Mouse (Mus musculus): ENCODE measurements around the gene Csrnp3. TPM values are rescaled to one million over a fixed set of nuclear protein-coding genes. Genes with fewer than 3 reads are reported as not detected.
"Not testable (repeated sequence)": the region's sequence is repeated elsewhere in the genome, so short reads cannot be mapped to it uniquely, and the experiment has no call there.

The Csrnp3 gene
- total RNA-seq (2021) = 10 to 100 TPM; 72.7 to 82.4 TPM

DNA sequence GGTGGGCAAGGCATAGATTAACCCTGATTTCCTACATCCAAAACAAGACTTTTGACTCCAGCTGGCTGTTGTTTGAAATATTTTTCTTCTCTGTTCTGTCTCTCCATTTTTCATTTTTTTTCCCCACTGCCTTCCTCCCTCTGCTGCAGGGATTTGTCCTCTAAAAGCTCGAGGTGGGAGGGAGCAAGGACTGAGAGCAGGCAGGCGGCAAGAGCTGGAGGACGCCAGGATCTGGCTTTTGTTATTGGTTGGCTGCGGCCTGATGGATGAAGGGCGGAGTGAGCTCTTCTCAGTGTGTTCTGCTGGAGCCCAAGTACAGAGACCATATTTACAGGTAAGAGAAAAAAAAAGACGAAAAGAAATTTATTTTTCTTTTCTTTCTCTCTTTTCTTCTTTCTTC is at the start of gene Csrnp3:
Gene Csrnp3 (plus strand): TSS at position 217 of the 400 bp plus-strand sequence.
- peak in 1 of 2 experiments; percentile 59 for DNase-seq (ENCODE audit: extremely low spot score in 1 of 2, low spot score in 1 of 2)

GRCm38 (mm10) chr2:65801054-65801709 is 44.4 kb upstream of the Csrnp3 start:
- no peak for DNase-seq (ENCODE audit: extremely low spot score in 1 of 2, low spot score in 1 of 2)

- DNase-seq (ENCODE audit: extremely low spot score in 1 of 2, low spot score in 1 of 2) = no peak
Observed at GRCm38 (mm10) chr2:65806556-65806955, 39.0 kb upstream of the Csrnp3 start.

DNA sequence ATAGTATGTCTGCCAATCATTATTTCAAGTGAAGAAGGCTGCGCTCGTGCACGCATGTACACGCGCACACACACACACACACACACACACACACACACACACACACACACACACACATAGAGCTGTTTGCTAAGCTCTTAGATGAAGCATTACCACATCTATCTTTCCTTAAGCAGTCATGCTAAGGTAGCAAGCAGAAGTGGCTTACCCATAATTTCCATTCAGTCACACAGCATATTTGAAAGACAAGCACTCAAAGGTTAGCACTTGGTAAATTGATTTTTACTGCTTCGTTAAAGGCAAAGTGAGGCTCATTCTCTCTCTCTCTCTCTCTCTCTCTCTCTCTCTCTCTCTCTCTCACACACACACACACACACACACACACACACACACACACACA is 34.4 kb upstream of the Csrnp3 start:
- DNase-seq (ENCODE audit: extremely low spot score in 1 of 2, low spot score in 1 of 2) = not testable (repeated sequence)

- no peak for DNase-seq (ENCODE audit: extremely low spot score in 1 of 2, low spot score in 1 of 2)
Observed at GRCm38 (mm10) chr2:65818080-65818796, 27.3 kb upstream of the Csrnp3 start.

DNA sequence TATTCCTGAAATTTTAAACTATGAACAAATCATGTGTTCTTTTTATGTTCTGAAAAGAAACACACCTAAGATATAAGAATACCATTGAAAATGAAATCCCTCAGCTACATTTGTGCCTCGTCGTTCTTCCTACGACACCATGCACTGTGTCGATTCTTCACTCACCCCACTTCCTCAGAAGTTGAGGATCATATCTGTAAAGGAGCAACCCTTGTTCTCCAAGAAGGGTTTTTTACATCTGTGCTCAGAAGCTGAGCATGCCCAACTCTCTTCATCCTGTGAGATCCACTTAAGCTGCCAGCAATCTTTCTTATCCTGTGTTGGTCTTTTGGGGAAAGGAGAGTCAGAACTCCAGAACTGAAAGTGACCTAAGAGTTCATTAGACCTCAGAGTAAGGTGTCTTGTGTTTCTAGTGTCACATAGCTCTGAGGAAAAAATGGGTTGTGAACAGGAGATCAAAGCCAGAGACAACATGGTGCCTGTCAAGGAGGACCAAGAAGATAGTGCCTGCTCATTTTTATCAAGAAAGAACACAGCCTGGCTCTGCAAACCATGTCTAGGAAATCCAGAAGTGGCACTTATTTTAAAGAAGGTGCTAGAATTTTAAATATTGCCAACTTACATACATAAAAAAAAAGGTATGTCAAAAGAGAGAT is 25.3 kb upstream of the Csrnp3 start:
- no peak for DNase-seq (ENCODE audit: extremely low spot score in 1 of 2, low spot score in 1 of 2)

- no peak for DNase-seq (ENCODE audit: extremely low spot score in 1 of 2, low spot score in 1 of 2)
Observed at GRCm38 (mm10) chr2:65826314-65826713, 19.3 kb upstream of the Csrnp3 start.

DNA sequence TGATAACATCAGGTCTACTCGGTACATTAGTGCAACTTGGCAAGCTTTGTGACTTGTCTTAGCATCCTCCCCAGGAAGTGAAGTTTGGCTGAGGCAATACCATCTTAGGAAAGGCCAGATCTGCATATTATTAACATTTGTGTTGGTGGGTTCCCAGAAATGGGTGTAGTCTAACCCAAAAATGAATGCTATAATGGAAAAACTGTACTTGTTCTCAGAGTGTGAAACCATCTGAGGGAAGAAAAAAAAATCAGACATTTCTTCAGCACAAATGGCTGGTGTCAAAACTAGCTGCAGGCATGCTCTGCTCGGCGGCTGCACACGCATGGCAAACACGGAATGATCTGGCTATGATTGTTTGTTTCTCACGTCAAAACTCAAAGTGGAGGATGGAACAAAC is 18.8 kb upstream of the Csrnp3 start:
- DNase-seq (ENCODE audit: extremely low spot score in 1 of 2, low spot score in 1 of 2) = no peak

GRCm38 (mm10) chr2:65828699-65829098 is 16.9 kb upstream of the Csrnp3 start:
- DNase-seq (ENCODE audit: extremely low spot score in 1 of 2, low spot score in 1 of 2) = no peak

DNA sequence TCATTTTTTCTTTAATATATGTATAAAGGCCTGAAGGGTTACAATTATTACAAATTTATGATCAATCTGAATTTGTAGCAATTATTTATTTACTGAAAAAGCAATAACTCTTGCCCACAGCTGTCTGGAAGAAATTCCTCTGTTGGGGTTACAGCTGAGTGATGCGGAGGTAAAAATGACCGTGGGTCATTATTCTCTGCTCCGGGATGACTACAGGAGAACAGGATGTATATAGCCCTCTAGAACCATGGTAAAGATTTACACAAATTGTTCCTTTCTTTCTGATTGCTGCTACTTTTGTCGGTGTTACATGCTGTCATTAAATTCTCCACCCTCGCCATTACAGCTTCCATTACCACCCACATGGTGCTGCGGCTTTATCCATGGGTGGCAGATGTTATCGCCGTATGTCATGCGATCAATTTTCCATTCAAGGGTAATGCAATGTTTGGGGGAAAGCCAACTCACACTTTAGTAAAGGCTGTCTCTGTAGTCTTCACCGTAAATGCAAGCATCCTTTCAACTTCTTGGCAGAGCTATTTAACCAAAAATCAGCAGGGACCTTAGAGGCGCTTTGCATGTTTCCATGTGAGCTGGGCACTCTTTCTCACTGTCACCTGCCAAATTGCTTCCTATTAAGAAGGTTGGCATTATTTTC is 12.7 kb upstream of the Csrnp3 start:
- peak in 1 of 2 experiments; percentile 44 for DNase-seq (ENCODE audit: extremely low spot score in 1 of 2, low spot score in 1 of 2)

DNA sequence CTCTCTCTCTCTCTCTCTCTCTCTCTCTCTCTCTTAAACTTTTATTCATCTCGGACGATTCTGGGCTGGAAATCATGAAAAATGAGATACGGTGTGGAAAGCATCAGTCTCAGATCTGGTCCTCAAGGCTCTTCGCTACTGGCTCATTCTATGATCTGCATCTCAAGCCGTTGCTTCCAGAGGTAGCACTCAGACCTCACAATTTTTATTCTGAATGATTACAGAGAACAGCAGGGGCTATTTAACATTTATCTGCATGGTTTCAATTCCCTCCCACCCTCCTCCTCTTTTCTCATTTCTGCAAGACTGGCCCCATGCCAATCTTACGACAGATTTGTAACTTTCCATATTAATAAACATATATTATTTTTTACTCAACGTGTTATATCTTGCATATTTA is 12.1 kb upstream of the Csrnp3 start:
- DNase-seq (ENCODE audit: extremely low spot score in 1 of 2, low spot score in 1 of 2) = no peak

- no peak for DNase-seq (ENCODE audit: extremely low spot score in 1 of 2, low spot score in 1 of 2)
Observed at GRCm38 (mm10) chr2:65841606-65842005, 4.0 kb upstream of the Csrnp3 start.

DNA sequence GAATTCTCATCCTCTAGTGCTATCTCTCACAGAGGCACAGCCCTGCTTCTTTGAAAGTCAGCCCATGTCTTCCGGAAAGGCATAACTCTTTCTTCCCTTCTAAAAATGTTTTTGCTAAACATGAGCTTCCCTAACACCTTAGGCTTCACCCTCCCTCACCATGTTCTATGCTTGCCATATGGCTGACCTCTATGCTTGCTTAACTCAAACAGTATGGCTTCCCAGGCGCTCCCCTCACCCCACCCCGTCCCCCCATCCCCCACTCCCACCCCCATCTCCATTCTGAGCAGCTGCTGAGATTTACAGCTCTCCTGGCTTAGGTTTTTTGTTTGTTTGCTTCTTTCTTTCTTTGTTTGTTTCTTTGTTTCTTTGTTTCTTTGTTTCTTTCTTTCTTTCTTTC is 3.2 kb upstream of the Csrnp3 start:
- DNase-seq (ENCODE audit: extremely low spot score in 1 of 2, low spot score in 1 of 2) = no peak

DNA sequence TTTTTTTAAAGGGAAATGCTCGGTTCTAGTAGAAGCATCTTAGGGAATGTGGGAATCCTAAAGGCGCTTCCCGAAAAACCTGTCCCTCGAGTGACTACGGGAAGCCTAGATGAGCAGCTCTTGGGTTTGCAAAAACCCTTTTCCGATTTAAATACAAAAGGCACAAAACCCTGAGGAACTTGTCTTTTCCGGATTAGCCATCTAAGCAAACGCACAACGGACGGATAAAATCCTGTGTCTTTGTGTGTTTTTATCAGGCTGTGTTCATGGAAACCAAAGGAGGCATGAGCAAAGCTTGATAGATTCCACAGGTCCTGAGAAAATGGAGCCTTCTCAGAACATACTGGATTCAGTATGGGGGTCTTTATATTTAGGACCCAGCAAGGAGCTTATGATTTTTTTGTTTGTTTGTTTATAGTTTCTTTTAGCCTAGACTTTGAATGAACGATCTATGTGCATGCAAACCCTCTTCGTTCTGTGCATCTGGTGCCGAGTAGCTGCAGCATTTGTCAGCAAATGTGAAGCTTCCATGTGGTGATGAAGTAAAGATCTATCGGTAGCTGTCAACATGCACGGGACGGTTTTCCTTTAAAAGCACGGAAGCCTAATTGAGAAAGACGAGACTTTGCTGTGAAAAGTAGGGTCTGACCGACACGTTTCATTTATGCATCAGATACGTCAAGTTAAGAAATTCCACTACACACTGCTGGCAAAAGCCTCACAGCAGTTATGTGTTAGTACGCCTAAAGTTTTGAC is 611 bp downstream of the Csrnp3 start:
- no peak for DNase-seq (ENCODE audit: extremely low spot score in 1 of 2, low spot score in 1 of 2)

- DNase-seq (ENCODE audit: extremely low spot score in 1 of 2, low spot score in 1 of 2) = no peak
Observed at GRCm38 (mm10) chr2:65847463-65848110, 2.0 kb downstream of the Csrnp3 start.

- DNase-seq (ENCODE audit: extremely low spot score in 1 of 2, low spot score in 1 of 2) = no peak
Observed at GRCm38 (mm10) chr2:65848706-65849105, 3.1 kb downstream of the Csrnp3 start.

DNA sequence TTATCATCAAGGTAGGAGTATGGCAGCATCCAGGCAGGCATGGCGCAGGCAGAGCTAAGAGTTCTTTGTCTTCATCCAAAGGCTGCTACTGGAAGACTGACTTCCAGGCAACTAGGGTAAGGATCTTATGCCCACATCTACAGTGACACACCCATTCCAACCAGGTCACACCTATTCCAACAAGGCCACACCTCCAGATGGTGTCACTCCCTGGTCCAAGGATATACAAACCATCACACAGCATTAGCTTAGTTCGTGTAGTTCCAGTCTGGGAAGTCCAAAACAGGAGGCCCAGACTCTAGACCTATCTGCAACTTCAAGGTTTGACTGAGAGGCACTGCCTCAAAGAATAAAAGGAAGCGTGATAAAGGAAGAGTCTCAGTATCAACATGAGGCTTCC is 4.7 kb downstream of the Csrnp3 start:
- DNase-seq (ENCODE audit: extremely low spot score in 1 of 2, low spot score in 1 of 2) = not testable (repeated sequence)

DNA sequence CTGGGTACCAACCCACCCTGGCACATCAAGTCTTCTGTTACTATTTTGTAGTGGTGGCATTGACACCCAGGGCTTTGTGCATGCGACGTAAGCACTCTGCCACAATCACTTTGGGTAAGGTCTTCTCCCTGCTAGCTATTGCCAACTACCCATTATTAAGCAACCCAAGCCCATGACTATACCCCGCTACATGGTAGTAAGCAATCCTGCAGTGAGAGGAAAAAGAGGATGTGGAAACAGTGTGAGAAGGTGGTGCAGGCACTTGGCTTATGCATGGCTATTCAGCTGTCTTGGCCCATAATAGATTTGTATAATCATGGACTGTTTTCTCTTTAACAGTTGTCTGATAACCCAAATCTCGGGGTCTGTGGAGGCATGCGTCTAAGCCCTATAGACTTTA is 11.2 kb downstream of the Csrnp3 start:
- no peak for DNase-seq (ENCODE audit: extremely low spot score in 1 of 2, low spot score in 1 of 2)

DNA sequence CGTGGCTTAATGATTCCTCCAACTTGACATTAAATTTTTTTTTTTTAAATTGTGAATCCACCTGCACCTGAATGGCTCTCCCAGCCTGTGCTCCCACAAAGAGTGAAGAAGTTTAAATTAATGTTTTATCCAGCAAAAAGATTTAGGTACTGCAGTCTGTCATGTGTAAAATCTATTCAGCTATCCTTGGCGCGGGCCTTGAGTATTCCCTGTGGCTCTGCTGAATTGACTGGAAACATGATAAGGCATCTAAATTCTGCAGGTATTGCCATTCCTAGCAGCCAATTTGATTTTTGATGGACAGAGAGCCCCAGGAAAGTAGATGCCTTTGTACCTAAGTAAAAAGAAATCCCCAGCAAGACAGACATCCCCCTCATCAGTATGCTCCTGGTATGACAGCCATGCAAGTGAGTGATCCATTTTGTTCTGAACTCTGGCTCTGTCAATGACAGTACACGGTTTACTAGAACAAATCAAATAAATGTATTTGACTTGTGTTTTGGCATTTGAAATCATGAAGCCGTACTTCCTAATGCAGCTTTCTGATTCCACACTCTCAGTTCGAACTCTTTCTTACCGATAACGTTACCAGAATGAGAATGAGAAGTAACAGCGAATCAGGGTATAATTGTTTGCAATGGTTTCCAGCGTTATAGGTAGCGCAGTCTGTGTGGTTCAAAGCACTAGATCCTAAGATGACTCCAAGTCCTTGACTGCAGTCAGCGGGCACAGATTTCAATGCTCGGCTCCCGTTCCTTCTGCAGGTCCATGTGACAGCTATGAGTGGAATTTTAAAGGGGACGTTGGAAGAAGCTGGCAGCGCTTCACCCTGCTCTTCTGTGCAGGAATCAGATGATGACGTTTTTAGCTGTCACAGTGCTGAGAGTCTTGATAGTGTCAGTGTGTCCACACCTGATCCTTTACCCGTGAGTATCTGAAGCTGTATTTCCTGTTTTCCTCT is 14.5 kb downstream of the Csrnp3 start:
- no peak for DNase-seq (ENCODE audit: extremely low spot score in 1 of 2, low spot score in 1 of 2)
